Mouse (Mus musculus) embryonic facial prominence, embryonic 13.5 days (tissue): ENCODE measurements at regions not wholly inside any gene's neighbourhood (a gene's known extent, or its start where the extent isn't known, plus 50 kb on each side); places are given as distances from the start of the nearest gene placed in this dataset.
"Not testable (repeated sequence)": the region's sequence is repeated elsewhere in the genome, so short reads cannot be mapped to it uniquely, and the experiment has no call there.

Source experiments
- ATAC-seq: fragments of 200-750 bp; cut with Nextera tagmentation; 2 replicates; pipeline ENCODE4 v1.8.0; 2017; ENCODE audit warnings: low read depth; ENCODE audit not compliant: insufficient number of reproducible peaks, insufficient read depth, low FRiP score, low TSS enrichment
- H3K27ac ChIP-seq: fragments of 300-500 bp; sonication (generic); 2 replicates; pipeline ENCODE4 v1.5.1; 2015; ENCODE audit warnings: moderate library complexity, mild to moderate bottlenecking, inconsistent platforms
- H3K27me3 ChIP-seq: fragments of 300-500 bp; sonication (generic); 2 replicates; pipeline ENCODE4 v1.6.1; 2015; ENCODE audit warnings: mild to moderate bottlenecking, inconsistent platforms
- H3K36me3 ChIP-seq: fragments of 300-500 bp; sonication (generic); 2 replicates; pipeline ENCODE4 v1.6.1; 2015; ENCODE audit warnings: mild to moderate bottlenecking, inconsistent platforms
- H3K4me1 ChIP-seq: fragments of 300-500 bp; sonication (generic); 2 replicates; pipeline ENCODE4 v1.6.1; 2015; ENCODE audit warnings: inconsistent platforms
- H3K4me2 ChIP-seq: fragments of 300-500 bp; sonication (generic); 2 replicates; pipeline ENCODE4 v1.6.1; 2015; ENCODE audit warnings: moderate library complexity, mild to moderate bottlenecking, inconsistent platforms
- H3K4me3 ChIP-seq: fragments of 300-500 bp; sonication (generic); 2 replicates; pipeline ENCODE4 v1.5.1; 2015; ENCODE audit warnings: mild to moderate bottlenecking, inconsistent platforms
- H3K9ac ChIP-seq: fragments of 300-500 bp; sonication (generic); 2 replicates; pipeline ENCODE4 v1.6.1; 2015; ENCODE audit warnings: mild to moderate bottlenecking, inconsistent platforms
- H3K9me3 ChIP-seq: fragments of 300-500 bp; sonication (generic); 2 replicates; pipeline ENCODE4 v1.6.1; 2016; ENCODE audit warnings: inconsistent platforms
- WGBS: fragments of 180-500 bp; shearing (Covaris S2); methylation state at CpG from one replicate; pipeline ENCODE4 v1.1.7; 2015; ENCODE audit warnings: mixed read lengths; 5-methylcytosine and 5-hydroxymethylcytosine counted together

DNA sequence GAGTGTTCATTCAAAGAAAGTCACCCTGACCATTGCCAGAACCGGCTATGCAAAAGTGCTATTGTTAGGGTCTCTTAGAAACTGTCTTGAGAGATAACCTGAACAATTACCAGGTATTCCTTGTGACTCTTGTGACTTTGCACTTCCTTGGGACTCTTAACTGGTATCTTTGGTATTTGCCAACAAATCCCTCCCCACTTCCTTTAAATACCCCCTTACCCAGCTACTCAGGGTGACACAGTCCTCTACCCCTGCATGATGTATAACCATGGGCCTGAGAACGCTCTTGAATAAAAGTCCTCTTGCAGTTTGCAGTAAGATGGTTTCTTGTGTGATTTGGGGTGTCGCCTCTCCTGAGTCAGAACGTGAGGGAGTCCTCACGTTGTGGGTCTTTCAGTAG, 371.5 kb upstream of the 1700008P02Rik start:
- not testable (repeated sequence) for H3K4me1 ChIP-seq, ATAC-seq, H3K9me3 ChIP-seq, H3K9ac ChIP-seq, H3K4me3 ChIP-seq, H3K27ac ChIP-seq, H3K36me3 ChIP-seq, H3K4me2 ChIP-seq, H3K27me3 ChIP-seq
- 77% methylated on average over 5 of the region's 5 CpGs for WGBS

DNA sequence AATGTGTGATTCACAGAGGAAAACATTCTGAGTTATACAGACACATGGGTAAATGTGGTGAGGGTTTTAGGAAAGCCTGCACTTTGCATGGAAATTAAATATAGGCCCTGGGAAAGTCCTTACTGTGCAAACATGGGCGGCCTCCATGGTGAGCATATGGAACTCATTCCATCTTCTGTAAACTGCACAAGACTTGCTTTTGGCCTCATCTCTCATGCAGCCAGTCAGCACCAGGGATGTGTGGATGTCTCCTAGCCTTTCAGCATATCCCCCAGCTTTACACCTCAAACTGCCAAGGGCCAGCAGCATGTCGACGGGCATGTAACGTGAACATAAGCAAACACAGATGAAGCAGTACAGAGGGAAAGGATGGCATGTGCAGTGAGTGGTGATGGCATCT, 364.7 kb upstream of the 1700008P02Rik start:
- Histone ChIP-seq H3K4me3 (no peak overlapping the region), H3K9me3 (no peaks in the 10 kb centered on the region), H3K4me2 (no peak overlapping the region; the same call in 1 of the 2 replicates), H3K27me3 (no peaks in the 10 kb centered on the region), H3K36me3 (no peaks in the 10 kb centered on the region), H3K27ac (peak overlapping the region; percentile 80; the same call in 1 of the 2 replicates), H3K9ac (no peak overlapping the region), H3K4me1 (no peaks in the 10 kb centered on the region; the same call in 1 of the 2 replicates)
- WGBS, result 27% methylated on average over 4 of the region's 4 CpGs
- peak; percentile 75; the same call in 1 of the 2 replicates for ATAC-seq

DNA sequence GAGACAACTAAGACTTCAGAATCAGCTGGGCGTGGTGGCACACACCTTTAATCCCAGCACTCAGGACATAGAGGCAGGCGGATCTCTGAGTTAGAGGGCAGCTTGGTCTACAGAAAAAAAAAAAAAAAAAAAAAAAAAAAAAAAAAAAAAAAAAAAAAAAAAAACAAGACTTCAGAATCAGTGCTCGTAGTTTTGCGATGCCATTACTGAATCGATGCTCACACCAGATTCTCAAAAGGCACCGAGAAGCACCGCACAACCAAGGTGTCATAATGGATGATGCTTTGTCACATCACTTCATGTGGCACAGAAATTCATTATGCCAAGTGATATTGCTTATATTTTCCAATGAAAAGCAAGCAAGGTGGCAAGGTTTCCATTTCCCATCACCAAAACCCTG, 337.4 kb upstream of the 1700008P02Rik start:
- no peaks in the 10 kb centered on the region for H3K4me1 ChIP-seq
- 92% methylated on average over 7 of the region's 7 CpGs for WGBS

DNA sequence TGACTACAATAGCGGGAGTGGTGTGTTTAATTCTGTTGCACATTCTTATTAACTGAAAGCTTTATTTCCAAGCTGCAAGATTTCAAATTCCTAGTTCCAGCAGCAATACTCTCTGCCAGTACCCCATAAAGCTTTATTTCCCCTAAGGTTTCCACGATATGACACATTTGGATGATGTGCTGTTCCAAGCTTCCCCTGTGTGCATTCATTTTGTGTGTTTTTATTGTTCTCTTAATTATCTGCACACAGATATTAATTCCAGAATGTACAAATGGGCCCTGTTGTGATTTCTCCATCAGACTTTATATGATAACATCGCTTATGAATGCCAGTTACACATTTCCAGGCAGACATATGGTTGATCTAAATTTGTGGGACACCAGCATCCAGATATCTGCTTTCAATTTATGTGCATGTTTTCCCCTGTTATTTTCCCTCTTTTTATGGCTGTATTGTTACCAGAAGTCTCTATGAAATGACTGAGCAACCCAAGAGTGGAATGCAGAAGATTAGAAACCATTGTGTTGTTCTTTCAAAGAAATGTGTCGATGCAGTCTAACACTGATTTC, 312.4 kb upstream of the 1700008P02Rik start:
- no peak overlapping the region for H3K9ac ChIP-seq
- no peaks in the 10 kb centered on the region for H3K36me3 ChIP-seq
- 47% methylated on average over 4 of the region's 4 CpGs for WGBS
- no peaks in the 10 kb centered on the region for H3K9me3 ChIP-seq
- no peak for ATAC-seq
- no peak overlapping the region for H3K4me2 ChIP-seq
- no peaks in the 10 kb centered on the region for H3K27me3 ChIP-seq
- 0 out of 2 replicates have a peak, but pooled peaks cover 3% of the 10 kb centered on the region for H3K4me1 ChIP-seq
- H3K27ac ChIP-seq, result no peak overlapping the region
- no peak overlapping the region for H3K4me3 ChIP-seq

More for the DNA sequence above, 337.4 kb upstream of the 1700008P02Rik start:
- no peak overlapping the region for H3K4me2 ChIP-seq
- H3K4me3 ChIP-seq, result no peak overlapping the region
- no peaks in the 10 kb centered on the region for H3K36me3 ChIP-seq
- no peak overlapping the region for H3K27ac ChIP-seq
- H3K9me3 ChIP-seq, result no peaks in the 10 kb centered on the region
- H3K27me3 ChIP-seq, result no peaks in the 10 kb centered on the region
- no peak overlapping the region for H3K9ac ChIP-seq
- ATAC-seq, result no peak

DNA sequence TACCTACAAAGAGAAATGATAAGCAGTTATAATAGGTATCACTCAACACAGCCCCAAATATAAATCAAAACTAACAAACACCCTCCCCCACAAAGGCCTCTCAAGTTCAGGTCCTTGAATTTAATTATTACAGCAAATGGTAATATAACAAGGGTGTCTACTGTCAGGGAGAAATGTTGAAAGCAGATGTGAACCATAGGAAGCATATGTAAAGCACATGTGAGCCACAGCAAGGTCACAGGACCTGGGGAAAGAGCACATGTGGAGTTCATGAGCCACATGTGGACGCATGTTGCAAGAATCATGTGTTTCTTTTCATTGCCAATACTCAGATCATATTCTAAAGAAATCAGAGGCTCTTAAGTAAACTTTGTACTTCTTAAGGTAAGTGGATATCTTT, 306.5 kb upstream of the 1700008P02Rik start:
- no peak overlapping the region for H3K4me2 ChIP-seq
- no peak overlapping the region for H3K9ac ChIP-seq
- H3K9me3 ChIP-seq, result no peaks in the 10 kb centered on the region
- 15% methylated on average over 1 of the region's 1 CpGs for WGBS
- H3K4me3 ChIP-seq, result no peak overlapping the region
- H3K4me1 ChIP-seq, result 0 out of 2 replicates have a peak, but pooled peaks cover 2% of the 10 kb centered on the region
- H3K27ac ChIP-seq, result no peak overlapping the region
- H3K36me3 ChIP-seq, result no peaks in the 10 kb centered on the region
- no peaks in the 10 kb centered on the region for H3K27me3 ChIP-seq
- ATAC-seq, result no peak

DNA sequence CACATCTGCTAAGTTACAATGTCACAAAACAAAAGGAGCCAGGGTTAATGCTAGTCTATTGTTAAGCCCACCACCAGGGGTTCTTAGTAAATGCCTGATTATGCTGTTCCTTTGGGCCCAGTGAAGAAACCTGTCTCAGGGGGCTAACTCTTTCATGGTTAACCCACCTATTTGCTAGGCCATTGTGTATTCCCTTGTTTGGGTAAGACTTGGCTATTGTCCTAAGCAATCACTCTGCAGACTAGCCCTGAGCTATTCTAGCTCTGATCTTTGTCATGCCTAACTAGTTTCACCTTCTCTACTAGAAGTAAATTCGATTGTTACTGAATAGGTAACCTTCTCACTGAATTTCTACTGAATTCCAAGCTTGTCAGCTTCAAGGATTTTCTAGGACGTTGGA, 302.4 kb upstream of the 1700008P02Rik start:
- not testable (repeated sequence) for ATAC-seq, H3K9me3 ChIP-seq, H3K27ac ChIP-seq, H3K9ac ChIP-seq, H3K4me3 ChIP-seq, H3K4me1 ChIP-seq, H3K27me3 ChIP-seq, H3K36me3 ChIP-seq, H3K4me2 ChIP-seq
- 61% methylated on average over 2 of the region's 2 CpGs for WGBS

DNA sequence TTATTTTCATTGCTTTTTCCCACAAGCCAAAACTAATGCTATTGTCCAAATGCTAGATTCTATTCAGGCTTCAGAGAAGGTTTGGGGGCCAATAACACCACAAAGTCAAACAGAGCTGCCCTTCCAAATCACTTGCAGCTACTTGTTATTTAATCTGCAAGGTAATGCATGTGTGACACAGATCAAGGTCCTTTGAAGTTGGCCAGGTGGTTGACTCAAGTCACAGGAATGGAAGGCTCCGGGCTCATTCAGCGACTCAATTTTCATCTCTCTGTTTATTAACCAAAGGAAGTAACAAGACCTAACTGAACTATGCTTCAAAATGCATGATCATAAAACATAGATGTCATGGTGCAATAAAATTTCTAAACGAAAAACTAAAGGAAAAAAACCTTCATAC, 300.0 kb upstream of the 1700008P02Rik start:
- Histone ChIP-seq H3K9ac (no peak overlapping the region), H3K36me3 (no peaks in the 10 kb centered on the region), H3K4me2 (no peak overlapping the region), H3K4me3 (no peak overlapping the region), H3K27me3 (no peaks in the 10 kb centered on the region), H3K9me3 (no peaks in the 10 kb centered on the region), H3K27ac (no peak overlapping the region), H3K4me1 (no peaks in the 10 kb centered on the region)
- ATAC-seq, result no peak
- 36% methylated on average over 3 of the region's 3 CpGs for WGBS

DNA sequence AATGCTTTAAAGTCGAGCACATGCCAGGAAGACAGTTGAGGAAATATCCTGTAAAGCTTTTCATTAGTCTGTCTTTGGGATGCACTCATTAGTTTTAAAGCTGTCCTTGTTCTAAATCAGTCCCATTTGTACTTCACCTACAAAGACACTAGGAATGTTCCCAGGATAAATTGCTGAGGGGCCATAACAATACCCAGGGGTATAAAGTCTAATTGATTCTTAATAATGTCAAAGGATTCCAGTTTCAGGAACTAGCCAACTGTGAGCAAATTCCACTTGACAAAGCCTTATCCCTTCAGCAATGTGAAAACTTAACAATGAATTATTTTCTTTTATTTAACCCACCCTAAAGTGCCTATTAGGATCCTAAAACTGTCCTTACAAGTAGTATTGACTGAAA, 267.7 kb upstream of the 1700008P02Rik start:
- ATAC-seq, result no peak
- WGBS, result 39% methylated on average over 1 of the region's 1 CpGs
- H3K9me3 ChIP-seq, result no peaks in the 10 kb centered on the region
- H3K36me3 ChIP-seq, result no peaks in the 10 kb centered on the region
- no peak overlapping the region for H3K4me2 ChIP-seq
- H3K4me3 ChIP-seq, result no peak overlapping the region
- no peak overlapping the region for H3K27ac ChIP-seq
- H3K9ac ChIP-seq, result no peak overlapping the region
- no peaks in the 10 kb centered on the region for H3K4me1 ChIP-seq
- H3K27me3 ChIP-seq, result no peaks in the 10 kb centered on the region

DNA sequence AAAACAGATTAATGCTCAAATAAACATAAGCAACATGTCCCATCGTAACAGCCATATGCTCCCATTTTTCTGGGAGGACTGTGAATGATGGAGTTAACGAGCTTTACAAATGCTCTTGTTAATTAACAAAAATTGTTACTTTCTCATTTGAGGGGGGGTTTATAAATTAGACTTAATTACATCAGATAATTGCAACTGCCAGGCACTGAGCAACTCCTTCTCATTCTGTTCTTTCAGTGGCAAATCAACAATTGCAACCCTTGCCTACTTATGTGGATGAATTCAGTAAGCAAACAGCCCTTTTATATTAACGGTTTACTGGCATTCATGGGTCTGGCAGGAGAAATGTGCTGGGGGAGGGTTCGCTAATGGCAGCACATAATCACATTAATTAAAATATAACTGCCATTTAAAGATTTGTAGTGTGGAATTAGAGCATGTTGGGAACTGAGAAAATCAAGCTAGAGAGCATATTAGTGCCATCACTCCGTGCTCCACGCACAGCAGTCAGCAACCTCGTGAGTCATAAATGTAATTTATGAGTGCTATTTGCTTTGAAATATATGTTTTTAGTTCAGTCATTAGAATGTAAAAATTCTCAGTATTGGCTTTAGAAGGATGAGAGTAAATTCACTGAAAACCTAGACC, 266.9 kb upstream of the 1700008P02Rik start:
- H3K27ac ChIP-seq, result no peak overlapping the region
- no peak overlapping the region for H3K4me2 ChIP-seq
- H3K9me3 ChIP-seq, result no peaks in the 10 kb centered on the region
- H3K4me3 ChIP-seq, result no peak overlapping the region
- no peak overlapping the region for H3K9ac ChIP-seq
- ATAC-seq, result no peak
- H3K36me3 ChIP-seq, result no peaks in the 10 kb centered on the region
- 74% methylated on average over 7 of the region's 7 CpGs for WGBS
- H3K27me3 ChIP-seq, result no peaks in the 10 kb centered on the region
- no peaks in the 10 kb centered on the region for H3K4me1 ChIP-seq

DNA sequence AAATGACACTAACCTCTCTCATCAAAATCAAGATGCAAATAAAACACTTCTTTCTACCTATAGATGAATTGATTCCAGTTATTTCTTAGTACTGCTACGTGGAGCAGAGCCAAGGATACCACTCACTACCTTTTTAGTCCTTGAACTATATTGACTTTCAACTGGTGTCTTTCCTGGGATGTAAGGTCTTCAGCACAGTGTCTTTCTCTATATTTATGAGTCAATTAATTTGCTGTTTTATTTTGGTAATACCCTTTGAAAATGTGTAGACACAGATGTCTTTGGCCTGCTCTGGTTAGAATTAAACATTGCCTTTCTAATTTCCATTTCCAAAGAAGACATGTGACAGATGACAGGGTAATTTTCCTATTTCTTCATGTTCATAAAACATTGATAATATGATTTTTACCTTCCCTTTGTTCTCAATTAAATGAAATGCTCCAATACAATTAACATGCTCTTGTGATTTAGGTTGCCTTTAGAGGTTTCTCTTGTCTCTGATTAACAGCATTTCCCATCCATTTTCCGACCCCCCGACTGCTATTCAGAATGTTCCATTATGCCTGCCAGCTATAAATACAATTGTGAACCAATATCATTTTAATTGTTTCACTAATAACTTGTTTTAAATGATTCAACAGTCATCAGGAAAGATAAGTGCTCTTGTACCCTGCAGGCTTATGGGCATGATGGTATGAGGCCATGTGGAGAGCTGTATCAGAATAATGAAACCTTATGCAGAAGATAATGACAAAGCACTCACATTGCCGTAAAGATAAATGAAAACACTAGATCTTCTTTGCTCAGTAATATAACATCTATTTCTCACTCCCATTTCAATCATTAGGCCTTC, 266.2 kb upstream of the 1700008P02Rik start:
- no peak overlapping the region for H3K9ac ChIP-seq
- no peaks in the 10 kb centered on the region for H3K36me3 ChIP-seq
- H3K4me1 ChIP-seq, result no peaks in the 10 kb centered on the region
- H3K9me3 ChIP-seq, result no peaks in the 10 kb centered on the region
- no peak overlapping the region for H3K4me2 ChIP-seq
- H3K27me3 ChIP-seq, result no peaks in the 10 kb centered on the region
- no peak for ATAC-seq
- no peak overlapping the region for H3K4me3 ChIP-seq
- no peak overlapping the region for H3K27ac ChIP-seq
- WGBS, result 79% methylated on average over 4 of the region's 4 CpGs

DNA sequence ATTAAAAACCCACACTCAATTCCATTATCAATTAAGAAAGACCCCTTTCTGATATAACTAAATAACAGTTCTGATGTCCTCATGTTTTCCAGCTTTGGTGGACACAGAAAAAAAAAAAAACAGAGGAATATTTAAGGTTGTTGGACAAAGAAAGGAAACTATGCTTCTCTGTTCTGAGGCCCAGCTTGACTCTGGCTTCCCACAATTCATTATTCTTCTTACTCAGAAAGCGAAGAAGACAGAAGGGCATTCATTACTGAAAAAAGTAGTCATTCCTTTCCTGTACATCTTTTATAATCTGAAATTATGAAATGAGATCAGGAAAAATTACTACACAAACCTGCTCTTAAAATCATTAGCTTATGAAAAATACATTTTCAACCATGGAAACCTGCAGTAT, 263.2 kb upstream of the 1700008P02Rik start:
- H3K4me2 ChIP-seq, result no peak overlapping the region
- H3K9me3 ChIP-seq, result no peaks in the 10 kb centered on the region
- no peak for ATAC-seq
- H3K27me3 ChIP-seq, result no peaks in the 10 kb centered on the region
- H3K4me3 ChIP-seq, result no peak overlapping the region
- 79% methylated on average over 1 of the region's 1 CpGs for WGBS
- no peaks in the 10 kb centered on the region for H3K36me3 ChIP-seq
- no peak overlapping the region for H3K9ac ChIP-seq
- H3K27ac ChIP-seq, result no peak overlapping the region
- H3K4me1 ChIP-seq, result no peaks in the 10 kb centered on the region

DNA sequence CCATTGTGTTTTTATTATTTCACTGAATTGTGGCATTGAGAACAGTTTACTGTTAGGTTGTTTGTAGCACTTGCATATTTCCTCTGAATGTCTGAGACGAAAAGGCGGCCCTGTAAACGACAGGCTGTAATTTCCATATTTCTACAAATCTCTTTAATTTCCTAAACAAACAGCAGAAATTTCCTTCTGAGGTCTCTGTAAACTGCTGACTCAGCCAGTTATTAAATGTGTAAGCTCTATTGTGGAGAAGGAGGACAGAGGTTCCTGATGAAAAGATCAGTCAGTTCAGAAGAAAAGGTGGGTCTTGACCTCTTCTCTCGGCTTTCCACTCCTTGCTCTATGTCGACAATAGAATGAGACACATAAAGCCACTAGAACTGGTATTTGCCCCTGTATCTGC, 256.0 kb upstream of the 1700008P02Rik start:
- H3K27ac ChIP-seq, result no peak overlapping the region
- H3K4me2 ChIP-seq, result no peak overlapping the region
- no peaks in the 10 kb centered on the region for H3K36me3 ChIP-seq
- ATAC-seq, result no peak
- WGBS, result 79% methylated on average over 5 of the region's 5 CpGs
- no peak overlapping the region for H3K4me3 ChIP-seq
- no peaks in the 10 kb centered on the region for H3K4me1 ChIP-seq
- no peaks in the 10 kb centered on the region for H3K27me3 ChIP-seq
- H3K9ac ChIP-seq, result no peak overlapping the region
- no peaks in the 10 kb centered on the region for H3K9me3 ChIP-seq
